Mouse (Mus musculus) embryonic facial prominence, embryonic 14.5 days (tissue): ENCODE results near the gene Limch1. TPM values are rescaled to one million over a fixed set of nuclear protein-coding genes. Genes with fewer than 3 reads are reported as not detected.

Source experiments
- ATAC-seq: fragments of 200-750 bp; cut with Nextera tagmentation; 2 replicates; pipeline ENCODE4 v1.8.0; 2017; ENCODE audit warnings: low read depth, moderate number of reproducible peaks, moderate TSS enrichment
- DNase-seq: peaks from one replicate; pipeline ENCODE4 v3.0.0-alpha.2; 2015; ENCODE audit warnings: low spot score
- H3K27ac ChIP-seq: fragments of 300-500 bp; sonication (generic); replicated peaks from 2 replicates; pipeline ENCODE4 v1.5.1; 2014; ENCODE audit warnings: low read depth, mild to moderate bottlenecking, low read length, moderate library complexity
- H3K27me3 ChIP-seq: fragments of 300-500 bp; sonication (generic); replicated peaks from 2 replicates; pipeline ENCODE4 v1.6.1; 2014; ENCODE audit warnings: low read length; ENCODE audit not compliant: control insufficient read depth, insufficient read depth
- H3K36me3 ChIP-seq: fragments of 300-500 bp; sonication (generic); 2 replicates; pipeline ENCODE4 v1.6.1; 2014; ENCODE audit warnings: low read length, mixed read lengths; ENCODE audit not compliant: control insufficient read depth, insufficient read depth
- H3K4me1 ChIP-seq: fragments of 300-500 bp; sonication (generic); 2 replicates; pipeline ENCODE4 v1.6.1; 2014; ENCODE audit warnings: antibody characterized with exemption, low read length; ENCODE audit not compliant: control insufficient read depth, insufficient read depth
- H3K4me2 ChIP-seq: fragments of 300-500 bp; sonication (generic); 2 replicates; pipeline ENCODE4 v1.6.1; 2014; ENCODE audit warnings: low read depth, mild to moderate bottlenecking, low read length, moderate library complexity, mixed read lengths
- H3K4me3 ChIP-seq: fragments of 300-500 bp; sonication (generic); 2 replicates; pipeline ENCODE4 v1.5.1; 2014; ENCODE audit warnings: low read depth, mild to moderate bottlenecking, low read length
- H3K9ac ChIP-seq: fragments of 300-500 bp; sonication (generic); 2 replicates; pipeline ENCODE4 v1.6.1; 2014; ENCODE audit warnings: low read depth, mild to moderate bottlenecking, low read length, moderate library complexity, mixed read lengths
- H3K9me3 ChIP-seq: fragments of 300-500 bp; sonication (generic); 2 replicates; pipeline ENCODE4 v1.6.1; 2016; ENCODE audit warnings: low read length; ENCODE audit not compliant: control insufficient read depth
- WGBS: fragments of 180-500 bp; shearing (Covaris S2); extraction: QIAGEN DNeasy Blood & Tissue Kit; methylation state at CpG from one replicate; pipeline ENCODE4 v1.1.7; 2014; 5-methylcytosine and 5-hydroxymethylcytosine counted together
- polyA plus RNA-seq: library from polyadenylated mRNA; unstranded; fragments of >200 nt; fragmentation: Nextera tagmentation; extraction: Ambion mirVana; gene quantifications from 2 replicates; pipeline ENCODE4 v1.2.1, GENCODE M21; 2014

Gene Limch1
- polyA plus RNA-seq, 1 experiment from 2014 or later: 71.1 TPM

GRCm38 (mm10) chr5:67090856-67091255, 345.2 kb downstream of the Limch1 start:
- Histone ChIP-seq H3K4me1 (peaks cover under 1% of the 10 kb centered on the region; the same call in 1 of the 2 replicates), H3K27me3 (peaks cover 73% of the 10 kb centered on the region), H3K36me3 (no peaks in the 10 kb centered on the region), H3K4me2 (no peak overlapping the region), H3K4me3 (no peak overlapping the region), H3K27ac (no peak overlapping the region), H3K9me3 (no peaks in the 10 kb centered on the region), H3K9ac (no peak overlapping the region)
- 66% methylated on average over 5 of the region's 5 CpGs for WGBS
- no peak for DNase-seq
- no peak for ATAC-seq

- no peak for ATAC-seq
- Histone ChIP-seq H3K9ac (no peak overlapping the region), H3K9me3 (no peaks in the 10 kb centered on the region), H3K36me3 (no peaks in the 10 kb centered on the region), H3K4me2 (no peak overlapping the region), H3K4me1 (peaks cover 5% of the 10 kb centered on the region; the same call in 1 of the 2 replicates), H3K27ac (no peak overlapping the region), H3K4me3 (no peak overlapping the region), H3K27me3 (peaks cover 82% of the 10 kb centered on the region)
- DNase-seq: no peak
- 20% methylated on average over 4 of the region's 4 CpGs for WGBS
Measured at GRCm38 (mm10) chr5:67091766-67092165, 346.1 kb downstream of the Limch1 start.

- Histone ChIP-seq H3K4me1 (peaks cover 5% of the 10 kb centered on the region; the same call in 1 of the 2 replicates), H3K9me3 (no peaks in the 10 kb centered on the region), H3K9ac (no peak overlapping the region), H3K4me2 (no peak overlapping the region), H3K36me3 (no peaks in the 10 kb centered on the region), H3K4me3 (no peak overlapping the region), H3K27ac (no peak overlapping the region), H3K27me3 (peaks cover 98% of the 10 kb centered on the region)
- 19% methylated on average over 2 of the region's 2 CpGs for whole genome bisulfite sequencing
- no peak for DNase-seq
- no peak for ATAC-seq
Measured at GRCm38 (mm10) chr5:67093991-67094390, 348.4 kb downstream of the Limch1 start.

- H3K27ac ChIP-seq: no peak overlapping the region
- no peak overlapping the region for H3K4me2 ChIP-seq
- no peaks in the 10 kb centered on the region for H3K9me3 ChIP-seq
- H3K27me3 ChIP-seq: peaks cover 99% of the 10 kb centered on the region
- H3K4me3 ChIP-seq: no peak overlapping the region
- ATAC-seq (no peak), DNase-seq (no peak)
- no peak overlapping the region for H3K9ac ChIP-seq
- under 1% methylated on average over 15 of the region's 15 CpGs for WGBS
- H3K4me1 ChIP-seq: peaks cover 5% of the 10 kb centered on the region; the same call in 1 of the 2 replicates
- H3K36me3 ChIP-seq: no peaks in the 10 kb centered on the region
Measured at GRCm38 (mm10) chr5:67095153-67095552, 349.5 kb downstream of the Limch1 start.

DNA sequence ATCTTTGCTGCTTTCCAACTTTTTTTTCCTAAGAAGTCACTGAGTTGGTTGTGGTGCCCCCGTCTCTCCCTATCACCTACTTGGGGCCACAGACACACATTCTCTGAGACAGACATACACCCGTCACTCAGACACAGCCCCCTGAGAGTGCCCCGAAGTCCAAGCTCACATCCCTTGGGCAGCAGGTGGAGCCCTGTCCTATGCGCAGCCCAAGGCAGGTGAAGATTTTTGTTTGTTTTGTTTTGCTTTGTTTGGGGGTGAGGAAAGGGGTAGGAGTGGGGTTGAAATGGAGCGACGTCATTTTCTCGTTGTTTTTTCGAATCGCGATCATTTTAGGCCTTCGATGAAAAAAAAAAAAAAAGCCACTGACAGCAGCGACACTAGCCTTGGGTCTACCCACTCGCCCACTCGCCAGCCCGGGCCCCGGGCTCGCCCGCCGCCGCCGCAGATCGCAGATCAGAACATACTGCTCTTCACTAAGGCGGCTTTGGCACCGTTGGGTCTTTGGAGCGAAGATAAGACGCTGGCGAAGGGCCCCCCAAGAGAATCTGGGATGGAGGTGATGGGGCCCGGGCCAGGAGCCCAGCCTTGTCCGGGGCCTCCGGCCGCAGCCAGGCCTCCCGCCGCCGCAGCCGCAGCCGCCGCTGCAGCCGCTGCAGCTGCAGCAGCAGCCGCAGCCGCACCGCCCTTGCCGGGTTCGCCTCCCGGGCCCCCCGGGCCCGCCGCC, 350.2 kb downstream of the Limch1 start:
- Histone ChIP-seq H3K9me3 (no peaks in the 10 kb centered on the region), H3K36me3 (no peaks in the 10 kb centered on the region), H3K4me2 (peak overlapping the region; percentile 52), H3K27me3 (peaks cover 97% of the 10 kb centered on the region), H3K4me1 (peaks cover 5% of the 10 kb centered on the region; the same call in 1 of the 2 replicates), H3K9ac (no peak overlapping the region), H3K4me3 (peak overlapping the region; percentile 30), H3K27ac (no peak overlapping the region)
- under 1% methylated on average over 38 of the region's 47 CpGs for WGBS
- DNase-seq (peak; percentile 6), ATAC-seq (no peak)

- H3K36me3 ChIP-seq: no peaks in the 10 kb centered on the region
- H3K4me3 ChIP-seq: peak overlapping the region; percentile 30
- no peaks in the 10 kb centered on the region for H3K9me3 ChIP-seq
- DNase-seq: peak; percentile 18
- H3K4me1 ChIP-seq: peaks cover 5% of the 10 kb centered on the region; the same call in 1 of the 2 replicates
- no peak overlapping the region for H3K9ac ChIP-seq
- H3K4me2 ChIP-seq: peak overlapping the region; percentile 52
- no peak for ATAC-seq
- H3K27ac ChIP-seq: no peak overlapping the region
- WGBS: 0% methylated on average over 9 of the region's 28 CpGs
- H3K27me3 ChIP-seq: peaks cover 97% of the 10 kb centered on the region
Measured at GRCm38 (mm10) chr5:67096378-67096771, 350.7 kb downstream of the Limch1 start.

DNA sequence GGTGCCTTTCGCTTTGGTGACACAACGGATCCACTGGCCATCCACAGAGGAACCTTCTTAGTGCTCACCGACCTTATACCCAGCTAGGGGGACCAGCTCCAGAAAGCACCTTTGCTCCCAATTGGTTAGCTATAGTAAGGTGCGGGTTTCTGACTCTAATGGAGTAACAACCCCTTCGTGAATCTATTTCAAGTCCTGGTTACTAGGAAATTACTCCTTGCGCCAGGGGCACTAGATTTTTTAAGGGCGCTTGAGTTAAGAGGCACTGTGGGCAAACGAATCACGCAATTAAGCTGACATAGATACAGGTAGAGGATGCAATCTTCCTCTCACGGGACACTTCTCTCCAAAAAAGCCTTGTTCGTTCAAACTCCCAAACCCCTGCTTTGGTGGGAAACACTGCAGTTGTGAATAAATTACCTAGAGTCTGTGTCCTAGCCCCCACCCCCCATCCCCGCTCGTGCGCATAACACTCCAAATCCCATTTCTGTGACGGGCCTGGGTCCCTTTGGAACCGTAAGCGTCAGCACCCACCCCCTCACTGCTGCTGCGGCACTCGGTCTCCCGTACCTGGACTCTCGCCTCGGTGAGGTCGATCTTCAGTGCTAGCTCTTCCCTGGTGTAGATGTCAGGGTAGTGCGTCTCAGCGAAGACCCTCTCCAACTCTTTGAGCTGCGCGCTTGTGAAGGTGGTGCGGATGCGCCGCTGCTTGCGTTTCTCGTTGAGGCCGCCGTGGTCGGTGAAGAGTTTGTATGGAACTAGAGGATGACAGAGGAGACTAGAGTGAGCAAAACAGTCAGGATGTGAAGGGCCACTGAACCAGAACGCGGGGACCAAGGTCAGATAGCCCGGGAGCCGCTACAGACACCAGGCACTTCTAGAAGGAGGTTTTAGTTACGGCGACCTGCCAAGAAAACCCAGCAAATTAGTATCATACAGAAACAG, 351.8 kb downstream of the Limch1 start:
- ATAC-seq: no peak
- no peaks in the 10 kb centered on the region for H3K36me3 ChIP-seq
- no peak overlapping the region for H3K9ac ChIP-seq
- peaks cover 97% of the 10 kb centered on the region for H3K27me3 ChIP-seq
- no peaks in the 10 kb centered on the region for H3K9me3 ChIP-seq
- under 1% methylated on average over 41 of the region's 41 CpGs for WGBS
- H3K27ac ChIP-seq: no peak overlapping the region
- peak; percentile 2 for DNase-seq
- no peak overlapping the region for H3K4me2 ChIP-seq
- peaks cover 5% of the 10 kb centered on the region; the same call in 1 of the 2 replicates for H3K4me1 ChIP-seq
- no peak overlapping the region for H3K4me3 ChIP-seq

GRCm38 (mm10) chr5:67098051-67098732, 352.6 kb downstream of the Limch1 start:
- peak; percentile 5 for DNase-seq

More at GRCm38 (mm10) chr5:67098051-67098732, 352.6 kb downstream of the Limch1 start:
- no peak for ATAC-seq
- 3% methylated on average over 23 of the region's 23 CpGs for WGBS
- Histone ChIP-seq H3K27ac (no peak overlapping the region), H3K9ac (no peak overlapping the region), H3K4me1 (peaks cover 5% of the 10 kb centered on the region; the same call in 1 of the 2 replicates), H3K36me3 (no peaks in the 10 kb centered on the region), H3K4me3 (no peak overlapping the region), H3K27me3 (peaks cover 97% of the 10 kb centered on the region), H3K4me2 (no peak overlapping the region), H3K9me3 (no peaks in the 10 kb centered on the region)
